Mouse (Mus musculus): ENCODE data around the gene Stra6. TPM values are rescaled to one million over a fixed set of nuclear protein-coding genes. Genes with fewer than 3 reads are reported as not detected.

Stra6 gene
- polyA plus RNA-seq, 1 experiment from 2014 or later: 47.5 TPM

GRCm38 (mm10) chr9:58125085-58125484 is 61.5 kb downstream of the Stra6 start:
- H3K4me1 ChIP-seq (replicated peaks): peaks cover 19% of the 10 kb centered on the region
- no peaks in the 10 kb centered on the region for H3K36me3 ChIP-seq
- H3K9me3 ChIP-seq: no peaks in the 10 kb centered on the region
- no peak for ATAC-seq (ENCODE audit: low read depth)
- H3K27ac ChIP-seq (replicated peaks): no peak overlapping the region
- no peak overlapping the region for H3K4me3 ChIP-seq
- WGBS: 56% methylated on average over 3 of the region's 3 CpGs
- no peak overlapping the region for H3K4me2 ChIP-seq
- peaks cover 65% of the 10 kb centered on the region for H3K27me3 ChIP-seq
- H3K9ac ChIP-seq: no peak overlapping the region

- Histone ChIP-seq H3K9me3 (no peaks in the 10 kb centered on the region), H3K27me3 (peaks cover 72% of the 10 kb centered on the region)
- 19% methylated on average over 4 of the region's 4 CpGs for WGBS
Measured at GRCm38 (mm10) chr9:58125811-58126210, 62.2 kb downstream of the Stra6 start.

GRCm38 (mm10) chr9:58128926-58129413 is 65.4 kb downstream of the Stra6 start:
- Histone ChIP-seq H3K27ac (replicated peaks) (peak overlapping the region; percentile 78), H3K36me3 (no peaks in the 10 kb centered on the region), H3K4me1 (replicated peaks) (peaks cover 39% of the 10 kb centered on the region), H3K27me3 (peaks cover 74% of the 10 kb centered on the region), H3K9ac (peak overlapping the region; percentile 38; the same call in 1 of the 2 replicates), H3K9me3 (no peaks in the 10 kb centered on the region), H3K4me3 (no peak overlapping the region), H3K4me2 (peak overlapping the region; percentile 32)
- WGBS: 2% methylated on average over 13 of the region's 13 CpGs
- ATAC-seq (ENCODE audit: low read depth): peak; percentile 66

More at GRCm38 (mm10) chr9:58125811-58126210, 62.2 kb downstream of the Stra6 start:
- no peak for ATAC-seq (ENCODE audit: low read depth)
- H3K4me3 ChIP-seq: no peak overlapping the region
- no peaks in the 10 kb centered on the region for H3K36me3 ChIP-seq
- H3K9ac ChIP-seq: no peak overlapping the region
- H3K4me2 ChIP-seq: no peak overlapping the region
- H3K27ac ChIP-seq (replicated peaks): no peak overlapping the region
- H3K4me1 ChIP-seq (replicated peaks): peaks cover 19% of the 10 kb centered on the region

GRCm38 (mm10) chr9:58129508-58129907 is 65.9 kb downstream of the Stra6 start:
- peak overlapping the region; percentile 38; the same call in 1 of the 2 replicates for H3K9ac ChIP-seq
- peak overlapping the region; percentile 32 for H3K4me2 ChIP-seq
- no peak overlapping the region for H3K4me3 ChIP-seq
- H3K36me3 ChIP-seq: no peaks in the 10 kb centered on the region
- 15% methylated on average over 8 of the region's 8 CpGs for WGBS
- peaks cover 69% of the 10 kb centered on the region for H3K27me3 ChIP-seq
- no peaks in the 10 kb centered on the region for H3K9me3 ChIP-seq
- peaks cover 45% of the 10 kb centered on the region for H3K4me1 ChIP-seq (replicated peaks)
- H3K27ac ChIP-seq (replicated peaks): peak overlapping the region; percentile 78
- ATAC-seq (ENCODE audit: low read depth): no peak

- H3K4me1 ChIP-seq (replicated peaks): peaks cover 56% of the 10 kb centered on the region
- no peaks in the 10 kb centered on the region for H3K9me3 ChIP-seq
- ATAC-seq (ENCODE audit: low read depth): no peak
- H3K27ac ChIP-seq (replicated peaks): no peak overlapping the region
- no peak overlapping the region for H3K9ac ChIP-seq
- no peaks in the 10 kb centered on the region for H3K36me3 ChIP-seq
- H3K27me3 ChIP-seq: peaks cover 69% of the 10 kb centered on the region
- H3K4me3 ChIP-seq: no peak overlapping the region
- WGBS: 50% methylated on average over 3 of the region's 3 CpGs
- H3K4me2 ChIP-seq: no peak overlapping the region
Measured at GRCm38 (mm10) chr9:58130909-58131308, 67.3 kb downstream of the Stra6 start.

- no peak overlapping the region for H3K9ac ChIP-seq
- H3K27me3 ChIP-seq: peaks cover 68% of the 10 kb centered on the region
- 65% methylated on average over 7 of the region's 7 CpGs for WGBS
- H3K4me3 ChIP-seq: no peak overlapping the region
- no peaks in the 10 kb centered on the region for H3K36me3 ChIP-seq
- no peak overlapping the region for H3K4me2 ChIP-seq
- H3K9me3 ChIP-seq: no peaks in the 10 kb centered on the region
- H3K4me1 ChIP-seq (replicated peaks): peaks cover 65% of the 10 kb centered on the region
- no peak overlapping the region for H3K27ac ChIP-seq (replicated peaks)
- no peak for ATAC-seq (ENCODE audit: low read depth)
Measured at GRCm38 (mm10) chr9:58131735-58132134, 68.1 kb downstream of the Stra6 start.

- peak overlapping the region; percentile 46; the same call in 1 of the 2 replicates for H3K9ac ChIP-seq
- no peak overlapping the region for H3K4me3 ChIP-seq
- peak overlapping the region; percentile 82 for H3K27ac ChIP-seq (replicated peaks)
- 7% methylated on average over 14 of the region's 17 CpGs for WGBS
- H3K4me2 ChIP-seq: peak overlapping the region; percentile 38
- peaks cover 68% of the 10 kb centered on the region for H3K4me1 ChIP-seq (replicated peaks)
- peak; percentile 55 for ATAC-seq (ENCODE audit: low read depth)
- no peaks in the 10 kb centered on the region for H3K36me3 ChIP-seq
- H3K9me3 ChIP-seq: no peaks in the 10 kb centered on the region
- peaks cover 60% of the 10 kb centered on the region for H3K27me3 ChIP-seq
Measured at GRCm38 (mm10) chr9:58133893-58134884, 70.6 kb downstream of the Stra6 start.

- Histone ChIP-seq H3K27ac (replicated peaks) (peak overlapping the region; percentile 82), H3K9ac (0 out of 2 replicates have a peak overlapping the region, but pooled peaks have one; percentile 1), H3K4me2 (peak overlapping the region; percentile 38), H3K4me3 (peak overlapping the region; percentile 18), H3K27me3 (peaks cover 52% of the 10 kb centered on the region), H3K36me3 (no peaks in the 10 kb centered on the region), H3K4me1 (replicated peaks) (peaks cover 64% of the 10 kb centered on the region), H3K9me3 (no peaks in the 10 kb centered on the region)
- ATAC-seq (ENCODE audit: low read depth): no peak
- WGBS: 25% methylated on average over 7 of the region's 7 CpGs
Measured at GRCm38 (mm10) chr9:58134906-58135305, 71.3 kb downstream of the Stra6 start.

GRCm38 (mm10) chr9:58135921-58136321 is 72.3 kb downstream of the Stra6 start:
- Histone ChIP-seq H3K9me3 (no peaks in the 10 kb centered on the region), H3K27me3 (peaks cover 50% of the 10 kb centered on the region), H3K4me3 (peak overlapping the region; percentile 18), H3K36me3 (no peaks in the 10 kb centered on the region), H3K9ac (peak overlapping the region; percentile 1; the same call in 1 of the 2 replicates), H3K4me1 (replicated peaks) (peaks cover 72% of the 10 kb centered on the region), H3K4me2 (peak overlapping the region; percentile 38), H3K27ac (replicated peaks) (peak overlapping the region; percentile 82)
- no peak for ATAC-seq (ENCODE audit: low read depth)
- WGBS: 54% methylated on average over 2 of the region's 2 CpGs

GRCm38 (mm10) chr9:58139947-58140346 is 76.4 kb downstream of the Stra6 start:
- H3K27ac ChIP-seq (replicated peaks): 0 out of 2 replicates have a peak overlapping the region, but pooled peaks have one; percentile 5
- 36% methylated on average over 6 of the region's 6 CpGs for WGBS

GRCm38 (mm10) chr9:58143419-58143818 is 79.8 kb downstream of the Stra6 start:
- Histone ChIP-seq H3K36me3 (no peaks in the 10 kb centered on the region), H3K27ac (replicated peaks) (no peak overlapping the region), H3K4me2 (no peak overlapping the region), H3K27me3 (peaks cover 8% of the 10 kb centered on the region; the same call in 1 of the 2 replicates), H3K9me3 (no peaks in the 10 kb centered on the region), H3K4me3 (no peak overlapping the region), H3K4me1 (replicated peaks) (peaks cover 28% of the 10 kb centered on the region), H3K9ac (no peak overlapping the region)
- WGBS: 48% methylated on average over 7 of the region's 7 CpGs
- ATAC-seq (ENCODE audit: low read depth): no peak

More at GRCm38 (mm10) chr9:58139947-58140346, 76.4 kb downstream of the Stra6 start:
- Histone ChIP-seq H3K36me3 (no peaks in the 10 kb centered on the region), H3K27me3 (peaks cover 24% of the 10 kb centered on the region), H3K4me2 (no peak overlapping the region), H3K4me3 (no peak overlapping the region), H3K4me1 (replicated peaks) (peaks cover 55% of the 10 kb centered on the region), H3K9me3 (no peaks in the 10 kb centered on the region), H3K9ac (no peak overlapping the region)
- ATAC-seq (ENCODE audit: low read depth): 0 out of 2 replicates have a peak, but pooled peaks have one; percentile 12

- no peaks in the 10 kb centered on the region for H3K9me3 ChIP-seq
- no peak for ATAC-seq (ENCODE audit: low read depth)
- WGBS: 58% methylated on average over 1 of the region's 1 CpGs
- no peak overlapping the region for H3K4me3 ChIP-seq
- H3K27ac ChIP-seq (replicated peaks): no peak overlapping the region
- H3K9ac ChIP-seq: no peak overlapping the region
- peaks cover 26% of the 10 kb centered on the region for H3K4me1 ChIP-seq (replicated peaks)
- peaks cover 8% of the 10 kb centered on the region; the same call in 1 of the 2 replicates for H3K27me3 ChIP-seq
- no peaks in the 10 kb centered on the region for H3K36me3 ChIP-seq
- H3K4me2 ChIP-seq: no peak overlapping the region
Measured at GRCm38 (mm10) chr9:58144664-58145063, 81.1 kb downstream of the Stra6 start.

Measured in neural tube, embryonic 13.5 days (tissue).